Mouse (Mus musculus) MEL (cell line): ENCODE results near the gene Gpd1.

ENCODE experiments used
- CTCF ChIP-seq, 3 experiments: IDR thresholded peaks in 2 of 3; conservative IDR thresholded peaks in 1 of 3; 2 replicates each; pipeline ENCODE4 v1.5.1; 2011 to 2012; ENCODE audit warnings: low read length in 3 of 3, low read depth in 2 of 3, mild to moderate bottlenecking in 2 of 3, improper control_type of control experiment in 1 of 3, inconsistent platforms in 1 of 3, mixed read lengths in 1 of 3, moderate library complexity in 1 of 3; ENCODE audit not compliant: control insufficient read depth in 1 of 3, insufficient read depth in 1 of 3, poor library complexity in 1 of 3, severe bottlenecking in 1 of 3
- MAX ChIP-seq: IDR thresholded peaks from 2 replicates; pipeline ENCODE4 v1.6.1; 2011; ENCODE audit warnings: low read length, improper control_type of control experiment
- NELFE ChIP-seq: IDR thresholded peaks from 2 replicates; pipeline ENCODE4 v1.6.1; 2011; ENCODE audit warnings: low read depth, low read length, improper control_type of control experiment
- POLR2A ChIP-seq, 2 experiments: IDR thresholded peaks; 2 replicates each; pipeline ENCODE4 v1.6.1; 2011 to 2012; ENCODE audit warnings: low read length in 2 of 2, mild to moderate bottlenecking in 2 of 2, control low read depth in 1 of 2, improper control_type of control experiment in 1 of 2, low read depth in 1 of 2, moderate library complexity in 1 of 2; ENCODE audit not compliant: control insufficient read depth in 1 of 2, insufficient read depth in 1 of 2, poor library complexity in 1 of 2

- TF ChIP-seq POLR2A (IDR thresholded peaks at IDR 0.05; ENCODE audit: control insufficient read depth in 1 of 2, insufficient read depth in 1 of 2, low read depth in 1 of 2, low read length in 2 of 2, poor library complexity in 1 of 2) (no peak), NELFE (no peak), CTCF (IDR thresholded peaks at IDR 0.05 in 2 of 3, conservative IDR thresholded peaks at IDR 0.05 in 1 of 3; ENCODE audit: control insufficient read depth in 1 of 3, insufficient read depth in 1 of 3, low read depth in 2 of 3, low read length in 3 of 3, poor library complexity in 1 of 3, severe bottlenecking in 1 of 3) (no peak), MAX (no peak)
Measured at GRCm38 (mm10) chr15:99700219-99701106, 16.9 kb upstream of the Gpd1 start.
